Mouse (Mus musculus): ENCODE data around the gene Rbm42. TPM values are rescaled to one million over a fixed set of nuclear protein-coding genes. Genes with fewer than 3 reads are reported as not detected.

Gene Rbm42
- polyA plus RNA-seq, 1 experiment from 2014 or later, result 151 TPM

- no peak for DNase-seq (ENCODE audit: low spot score)
Observed at GRCm38 (mm10) chr7:30618658-30619057, 31.5 kb downstream of the Rbm42 start.

DNA sequence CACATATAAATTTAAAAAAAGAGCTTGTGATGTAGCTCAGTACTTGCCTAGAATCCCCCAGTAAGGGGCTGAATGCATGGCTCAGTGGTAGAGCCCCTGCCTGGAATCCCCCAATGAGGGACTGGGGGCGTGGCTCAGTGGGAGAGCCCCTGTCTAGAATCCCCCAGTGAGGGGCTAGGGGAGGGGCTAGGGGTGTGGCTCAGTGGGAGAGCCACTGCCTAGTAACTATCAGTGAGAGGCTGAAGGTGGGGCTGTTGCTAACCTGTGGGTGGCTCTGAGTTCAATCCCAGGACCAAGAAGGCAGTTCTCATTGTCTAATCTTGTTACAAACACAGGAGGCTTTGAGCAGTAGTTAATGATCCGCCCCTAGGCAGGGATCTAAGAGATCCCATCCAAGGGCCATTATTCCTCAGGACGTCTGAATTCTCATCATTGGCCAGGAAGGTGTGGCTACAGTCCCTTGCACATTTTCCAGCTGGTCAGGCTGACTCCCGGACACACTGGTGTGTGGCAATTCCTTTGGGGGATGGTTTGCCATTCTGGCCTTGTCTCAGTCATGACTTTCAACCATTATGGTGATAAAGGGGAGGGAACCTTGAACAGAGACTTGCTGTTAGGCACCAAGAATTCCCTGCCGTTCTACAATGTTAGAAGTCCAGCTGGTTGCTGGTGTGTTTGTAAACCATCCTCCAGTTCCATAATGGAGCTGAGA is 34.9 kb downstream of the Rbm42 start:
- DNase-seq (ENCODE audit: low spot score), result no peak

DNA sequence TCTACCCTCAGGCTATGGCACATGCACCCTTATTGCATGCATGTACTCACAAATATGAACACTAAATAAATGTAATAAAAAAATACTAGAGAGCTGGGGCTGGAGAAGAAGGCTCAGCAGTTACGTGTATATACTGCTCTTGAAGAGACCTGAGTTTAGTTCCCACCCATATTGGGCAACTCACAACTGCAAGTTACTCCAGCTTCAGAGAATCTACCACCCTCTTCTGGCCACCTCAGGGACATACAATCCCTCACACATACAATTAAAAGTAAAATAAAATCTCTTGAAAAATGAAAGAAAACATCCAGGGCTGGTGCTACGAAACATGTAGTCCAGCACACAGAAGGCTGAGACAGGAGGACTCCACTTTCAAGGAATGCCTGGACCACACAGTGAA is 35.7 kb downstream of the Rbm42 start:
- peak; percentile 35 for DNase-seq (ENCODE audit: low spot score)

- peak; percentile 60 for DNase-seq (ENCODE audit: low spot score)
Observed at GRCm38 (mm10) chr7:30613529-30614112, 36.5 kb downstream of the Rbm42 start.

GRCm38 (mm10) chr7:30612654-30613402 is 37.3 kb downstream of the Rbm42 start, which contains the start of gene Upk1a:
TSS of gene Upk1a (minus strand) at chr7:30612847.
- DNase-seq (ENCODE audit: low spot score), result no peak

- no peak for DNase-seq (ENCODE audit: low spot score)
Observed at GRCm38 (mm10) chr7:30610043-30610442, 40.1 kb downstream of the Rbm42 start.

GRCm38 (mm10) chr7:30608476-30608875 is 41.6 kb downstream of the Rbm42 start:
- DNase-seq (ENCODE audit: low spot score), result peak; percentile 25

- peak; percentile 63 for DNase-seq (ENCODE audit: low spot score)
Observed at GRCm38 (mm10) chr7:30607706-30608309, 42.3 kb downstream of the Rbm42 start.

DNA sequence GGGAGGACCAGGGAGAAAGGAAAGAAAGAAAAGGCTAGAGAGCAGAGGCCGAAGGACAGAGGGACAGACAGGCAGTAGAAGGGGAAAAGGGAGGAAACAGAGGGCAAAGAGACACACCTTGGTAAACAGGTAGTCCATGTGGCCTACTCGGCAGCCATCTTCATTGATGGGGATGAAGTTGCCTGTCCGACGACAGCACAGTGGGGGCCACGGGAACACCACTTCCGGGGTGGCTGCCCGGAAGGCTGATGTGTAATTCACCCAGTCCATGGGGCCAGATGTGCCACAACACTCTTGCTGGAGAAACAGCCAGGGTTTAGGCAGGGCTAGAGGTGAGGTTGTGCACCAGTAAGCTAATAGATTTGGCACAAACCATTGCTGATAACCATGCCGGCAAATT is 45.2 kb downstream of the Rbm42 start:
- DNase-seq (ENCODE audit: low spot score), result no peak

DNA sequence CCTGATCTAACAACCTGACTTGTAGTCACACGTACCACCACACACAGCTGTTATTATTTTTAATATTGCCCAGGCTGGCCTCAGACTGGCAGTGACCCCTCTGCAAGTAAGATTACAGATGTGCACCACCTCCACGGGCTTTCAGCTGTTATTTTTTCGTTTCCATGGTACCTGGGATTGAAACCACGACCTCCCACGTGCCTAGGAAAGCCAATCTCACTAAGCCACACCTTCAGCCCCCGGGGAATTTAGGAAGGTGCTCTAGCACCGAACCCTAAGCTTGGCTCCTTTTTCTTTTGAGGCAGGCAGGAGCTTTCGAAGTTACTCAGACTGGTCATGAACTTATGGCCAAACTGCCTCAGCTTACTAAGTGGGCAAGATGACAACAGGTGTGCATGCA is 45.7 kb downstream of the Rbm42 start:
- DNase-seq (ENCODE audit: low spot score), result no peak

GRCm38 (mm10) chr7:30602583-30602982 is 47.5 kb downstream of the Rbm42 start:
- DNase-seq (ENCODE audit: low spot score), result no peak

GRCm38 (mm10) chr7:30600651-30601050 is 49.5 kb downstream of the Rbm42 start:
- no peak for DNase-seq (ENCODE audit: low spot score)

DNA sequence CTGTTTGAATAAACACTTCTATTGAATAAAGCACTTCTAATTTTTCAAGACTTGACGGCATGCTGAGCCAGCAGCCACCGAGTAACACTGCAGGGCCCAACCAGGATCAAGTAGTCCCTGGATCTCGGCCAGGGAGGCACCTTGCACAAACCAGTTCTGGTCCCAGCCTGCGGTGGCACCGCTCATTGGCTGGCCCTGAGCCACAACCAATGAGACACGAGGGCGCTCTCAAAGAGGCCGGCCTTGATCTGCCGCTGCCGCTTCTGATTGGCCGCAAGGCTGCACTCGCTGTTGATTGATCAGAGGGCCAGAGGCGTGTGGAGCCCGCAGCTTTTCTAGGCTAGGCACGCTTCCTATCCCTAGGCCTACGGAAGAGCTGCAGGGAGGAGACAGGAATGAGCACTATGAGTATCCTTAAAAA is 50.2 kb downstream of the Rbm42 start:
- peak; percentile 79 for DNase-seq (ENCODE audit: low spot score)

DNA sequence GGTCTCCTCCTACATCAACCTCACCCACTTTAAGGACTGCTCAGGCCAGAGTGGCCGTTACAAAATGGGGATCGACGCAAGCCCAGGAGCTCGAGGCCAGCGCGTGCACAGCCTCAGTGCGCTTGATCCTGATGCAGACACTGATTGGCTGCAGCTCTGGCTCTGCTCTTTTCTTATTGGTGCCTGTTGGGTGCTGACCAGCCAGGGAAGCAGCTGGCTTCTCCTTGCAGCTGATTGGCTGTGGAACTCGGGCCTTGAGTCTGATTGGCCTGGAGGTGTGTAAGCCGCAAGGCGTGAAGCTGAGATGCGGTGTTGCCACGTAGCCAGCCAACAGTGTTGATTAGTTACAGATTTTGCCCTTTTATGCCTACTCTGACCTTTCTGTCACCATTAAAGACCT is 51.3 kb downstream of the Rbm42 start, which contains the start of gene Zbtb32:
TSS of gene Zbtb32 (minus strand) at position 124 of the 400 bp plus-strand sequence.
- no peak for DNase-seq (ENCODE audit: low spot score)

GRCm38 (mm10) chr7:30596811-30597210 is 53.3 kb downstream of the Rbm42 start:
- DNase-seq (ENCODE audit: low spot score), result no peak

- no peak for DNase-seq (ENCODE audit: low spot score)
Observed at GRCm38 (mm10) chr7:30596093-30596492, 54.0 kb downstream of the Rbm42 start.

- DNase-seq (ENCODE audit: low spot score), result no peak
Observed at GRCm38 (mm10) chr7:30594510-30595024, 55.5 kb downstream of the Rbm42 start.

GRCm38 (mm10) chr7:30593579-30594509 is 56.3 kb downstream of the Rbm42 start:
- DNase-seq (ENCODE audit: low spot score), result no peak

DNA sequence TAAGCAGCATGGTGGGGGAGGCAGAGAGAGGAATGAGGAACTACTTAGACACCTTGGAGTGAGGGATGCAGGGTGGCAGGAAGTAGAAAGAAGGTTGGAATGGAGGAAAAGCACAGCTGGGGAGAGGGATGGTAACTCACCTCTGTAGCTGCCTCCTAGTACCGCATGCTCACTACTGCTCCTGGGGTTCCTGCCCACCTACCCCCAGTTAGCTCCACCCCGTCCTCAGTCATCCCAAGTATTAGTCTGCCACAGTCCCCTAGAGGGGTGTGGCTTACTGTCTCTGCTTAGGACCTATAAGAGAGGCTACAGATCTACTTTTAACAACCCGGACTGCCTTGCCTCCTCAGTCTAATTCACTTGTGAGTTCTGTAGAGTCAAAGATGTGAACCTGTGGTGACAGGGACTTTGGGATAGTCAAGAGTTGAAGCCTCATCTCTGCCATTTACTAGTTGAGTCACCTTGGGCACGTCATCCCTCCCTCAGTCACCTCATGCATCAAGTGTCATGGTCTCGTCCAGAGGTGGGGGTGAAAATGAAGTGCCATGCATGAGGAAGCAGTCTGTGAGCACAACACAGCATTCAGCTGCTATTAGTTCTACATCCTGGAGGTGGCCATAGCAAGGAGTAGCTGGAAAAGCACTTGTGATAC is 57.2 kb downstream of the Rbm42 start:
- DNase-seq (ENCODE audit: low spot score), result no peak

DNA sequence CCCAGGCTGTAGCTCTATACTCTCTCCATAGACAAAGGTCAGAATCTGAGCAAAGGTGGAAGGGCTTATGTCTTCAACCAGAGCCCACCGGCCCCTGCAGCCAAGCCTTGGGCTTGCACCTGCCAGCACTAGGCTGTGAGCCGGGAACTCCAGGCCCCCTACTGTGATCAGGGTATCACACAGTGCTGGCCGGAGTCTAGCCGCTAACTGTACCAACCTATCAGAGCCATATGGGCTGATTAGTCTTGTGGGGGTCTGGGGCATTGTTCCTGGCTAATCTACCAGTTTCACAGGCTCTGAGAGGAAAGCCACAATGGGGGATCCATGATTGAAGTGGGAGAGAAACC is 58.5 kb downstream of the Rbm42 start:
- DNase-seq (ENCODE audit: low spot score), result no peak

All from thymus, postnatal 0 days (tissue).